Mouse (Mus musculus) kidney, postnatal 0 days (tissue): ENCODE measurements around the gene Ergic1. TPM values are rescaled to one million over a fixed set of nuclear protein-coding genes. Genes with fewer than 3 reads are reported as not detected.

Source experiments
- ATAC-seq: fragments of 200-750 bp; cut with Nextera tagmentation; replicated peaks from 2 replicates; pipeline ENCODE4 v1.8.0; 2017; ENCODE audit warnings: low read depth, moderate number of reproducible peaks, moderate TSS enrichment, moderate library complexity; ENCODE audit not compliant: low FRiP score
- DNase-seq: peaks from one replicate; pipeline ENCODE4 v3.0.0-alpha.2; 2016; ENCODE audit warnings: low spot score
- H3K27ac ChIP-seq: fragments of 300-500 bp; sonication (generic); 2 replicates; pipeline ENCODE4 v1.5.1; 2014; ENCODE audit warnings: mild to moderate bottlenecking
- H3K27me3 ChIP-seq: fragments of 300-500 bp; sonication (generic); 2 replicates; pipeline ENCODE4 v1.6.1; 2014; ENCODE audit warnings: low read length, mixed read lengths; ENCODE audit not compliant: insufficient read depth
- H3K36me3 ChIP-seq: fragments of 300-500 bp; sonication (generic); 2 replicates; pipeline ENCODE4 v1.6.1; 2014; ENCODE audit warnings: low read length, mixed read lengths; ENCODE audit not compliant: insufficient read depth
- H3K4me1 ChIP-seq: fragments of 300-500 bp; sonication (generic); replicated peaks from 2 replicates; pipeline ENCODE4 v1.6.1; 2014; ENCODE audit warnings: antibody characterized with exemption, low read length, mixed read lengths; ENCODE audit not compliant: insufficient read depth
- H3K4me2 ChIP-seq: fragments of 300-500 bp; sonication (generic); 2 replicates; pipeline ENCODE4 v1.6.1; 2014; ENCODE audit warnings: mild to moderate bottlenecking, low read length, moderate library complexity, mixed read lengths
- H3K4me3 ChIP-seq: fragments of 300-500 bp; sonication (generic); replicated peaks from 2 replicates; pipeline ENCODE4 v1.5.1; 2014; ENCODE audit warnings: low read depth, low read length
- H3K9ac ChIP-seq: fragments of 300-500 bp; sonication (generic); 2 replicates; pipeline ENCODE4 v1.6.1; 2014; ENCODE audit warnings: low read depth, low read length
- H3K9me3 ChIP-seq: fragments of 300-500 bp; sonication (generic); replicated peaks from 2 replicates; pipeline ENCODE4 v1.6.1; 2016; ENCODE audit warnings: low read length, inconsistent platforms, mixed read lengths
- CTCF ChIP-seq: IDR thresholded peaks from 2 replicates; pipeline ENCODE4 v1.5.1; 2016; ENCODE audit warnings: antibody characterized with exemption, low read depth, mild to moderate bottlenecking, moderate library complexity
- WGBS: fragments of 180-500 bp; shearing (Covaris S2); extraction: QIAGEN DNeasy Blood & Tissue Kit; methylation state at CpG from one replicate; pipeline ENCODE4 v1.1.7; 2014; 5-methylcytosine and 5-hydroxymethylcytosine counted together
- polyA plus RNA-seq: library from polyadenylated mRNA; unstranded; fragments of >200 nt; fragmentation: Nextera tagmentation; extraction: Ambion mirVana; gene quantifications from 2 replicates; pipeline ENCODE4 v1.2.1, GENCODE M21; 2015

Gene Ergic1
- polyA plus RNA-seq, 1 experiment from 2014 or later: 107 TPM

DNA sequence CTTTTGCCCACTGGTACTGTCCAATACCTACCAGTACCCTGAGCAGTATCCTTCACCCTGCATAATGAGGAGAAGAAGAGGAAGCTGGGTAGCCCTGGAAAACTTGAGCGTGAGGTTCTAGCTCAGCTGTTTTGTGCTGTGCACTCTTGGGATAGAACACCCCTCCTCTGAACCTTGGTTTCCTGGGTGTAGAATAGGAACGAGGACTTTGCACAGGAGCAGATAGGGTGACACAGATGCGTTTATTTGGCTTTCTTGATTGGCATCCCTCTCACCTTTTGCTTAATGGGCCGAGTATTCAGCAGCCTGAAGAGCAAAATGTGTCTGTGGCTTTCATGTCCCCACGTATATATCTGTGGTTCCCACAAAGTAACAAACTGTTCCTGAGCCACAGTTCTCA is 60.6 kb downstream of the Ergic1 start:
- TF ChIP-seq CTCF: no peak
- WGBS: 66% methylated on average over 5 of the region's 5 CpGs
- DNase-seq: no peak
- no peak for ATAC-seq
- Histone ChIP-seq H3K4me3 (no peak overlapping the region), H3K9ac (no peak overlapping the region), H3K9me3 (no peaks in the 10 kb centered on the region), H3K36me3 (peaks cover 30% of the 10 kb centered on the region), H3K4me2 (no peak overlapping the region), H3K27me3 (no peaks in the 10 kb centered on the region), H3K4me1 (peaks cover 15% of the 10 kb centered on the region; the same call in 1 of the 2 replicates), H3K27ac (peak overlapping the region; percentile 83)

DNA sequence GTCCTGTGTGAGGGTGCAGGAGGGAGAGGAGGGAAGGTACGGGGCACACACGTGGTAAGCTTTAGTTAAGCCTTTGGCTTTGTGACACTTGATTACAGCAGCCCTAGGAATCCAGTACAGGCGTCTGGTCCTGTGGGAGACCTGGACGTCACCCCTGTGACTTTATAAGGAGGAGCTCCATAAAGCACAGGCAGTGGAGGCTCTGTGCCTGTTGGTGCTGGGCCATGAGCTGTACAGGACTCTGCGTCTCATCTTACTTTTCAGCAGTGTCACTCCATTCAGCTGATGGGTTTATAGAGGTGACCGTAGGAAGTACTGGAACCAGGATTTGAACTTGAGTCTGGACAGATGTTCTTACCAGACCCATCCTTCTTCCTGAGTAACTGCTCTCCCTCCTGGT is 62.7 kb downstream of the Ergic1 start:
- peaks cover 30% of the 10 kb centered on the region for H3K36me3 ChIP-seq
- H3K27me3 ChIP-seq: no peaks in the 10 kb centered on the region
- no peak for TF ChIP-seq CTCF
- no peak for DNase-seq
- H3K4me3 ChIP-seq: no peak overlapping the region
- H3K9me3 ChIP-seq: no peaks in the 10 kb centered on the region
- no peak for ATAC-seq
- H3K4me2 ChIP-seq: no peak overlapping the region
- WGBS: 87% methylated on average over 6 of the region's 6 CpGs
- H3K9ac ChIP-seq: no peak overlapping the region
- H3K4me1 ChIP-seq: peaks cover 15% of the 10 kb centered on the region; the same call in 1 of the 2 replicates
- no peak overlapping the region for H3K27ac ChIP-seq

DNA sequence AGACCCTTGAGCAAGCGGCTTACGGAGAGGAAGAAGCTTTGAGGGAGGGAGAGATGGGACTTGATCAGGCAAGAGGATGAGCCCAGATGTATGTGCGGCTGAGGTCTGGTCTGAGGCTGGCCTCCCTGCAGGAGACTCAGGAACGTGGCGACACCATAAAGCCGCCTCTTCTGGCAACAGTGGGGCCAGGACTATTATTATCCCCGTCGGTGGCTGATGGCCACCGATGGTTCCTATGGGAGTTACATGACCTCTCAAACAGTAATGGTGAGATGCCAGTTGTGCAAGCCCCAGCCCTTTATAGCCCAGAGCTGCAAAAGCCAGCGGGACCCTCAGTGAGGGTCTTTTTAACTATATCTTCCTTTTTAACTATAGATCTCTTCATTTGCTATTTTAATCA is 63.7 kb downstream of the Ergic1 start:
- DNase-seq (no peak), ATAC-seq (no peak)
- Histone ChIP-seq H3K27me3 (no peaks in the 10 kb centered on the region), H3K4me1 (peaks cover 15% of the 10 kb centered on the region; the same call in 1 of the 2 replicates), H3K9me3 (no peaks in the 10 kb centered on the region), H3K9ac (no peak overlapping the region), H3K4me2 (no peak overlapping the region), H3K4me3 (no peak overlapping the region), H3K36me3 (peaks cover 33% of the 10 kb centered on the region), H3K27ac (no peak overlapping the region)
- whole genome bisulfite sequencing: 84% methylated on average over 10 of the region's 10 CpGs
- TF ChIP-seq CTCF: no peak

DNA sequence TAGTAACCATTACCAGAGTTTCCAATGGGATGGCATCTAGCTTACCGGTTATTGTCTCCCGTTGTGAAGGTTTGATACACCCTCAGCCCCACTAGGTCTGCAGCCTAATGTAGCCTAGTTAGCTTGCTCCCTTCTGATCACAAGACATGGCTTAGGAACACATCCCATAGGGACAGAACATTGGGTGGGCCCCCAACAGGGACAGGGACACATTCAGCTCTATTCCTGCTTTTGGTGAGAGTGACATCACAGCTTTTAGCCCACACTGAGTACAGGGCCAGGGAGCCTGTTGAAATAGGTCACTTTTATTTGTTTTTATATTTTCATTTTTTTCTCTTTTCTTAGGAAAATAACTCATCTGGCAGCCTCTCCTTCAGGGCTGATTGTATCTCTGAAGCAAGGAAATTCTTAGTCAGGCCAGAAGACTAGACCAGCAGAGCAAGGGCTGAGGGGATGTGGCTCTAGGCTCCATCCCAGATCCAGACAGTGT is 64.3 kb downstream of the Ergic1 start:
- no peak overlapping the region for H3K4me3 ChIP-seq
- no peak overlapping the region for H3K9ac ChIP-seq
- no peaks in the 10 kb centered on the region for H3K9me3 ChIP-seq
- no peak for TF ChIP-seq CTCF
- H3K27ac ChIP-seq: no peak overlapping the region
- 95% methylated on average over 2 of the region's 2 CpGs for WGBS
- DNase-seq (no peak), ATAC-seq (no peak)
- peaks cover 37% of the 10 kb centered on the region for H3K36me3 ChIP-seq
- H3K4me2 ChIP-seq: no peak overlapping the region
- H3K4me1 ChIP-seq: peaks cover 14% of the 10 kb centered on the region; the same call in 1 of the 2 replicates
- H3K27me3 ChIP-seq: no peaks in the 10 kb centered on the region

DNA sequence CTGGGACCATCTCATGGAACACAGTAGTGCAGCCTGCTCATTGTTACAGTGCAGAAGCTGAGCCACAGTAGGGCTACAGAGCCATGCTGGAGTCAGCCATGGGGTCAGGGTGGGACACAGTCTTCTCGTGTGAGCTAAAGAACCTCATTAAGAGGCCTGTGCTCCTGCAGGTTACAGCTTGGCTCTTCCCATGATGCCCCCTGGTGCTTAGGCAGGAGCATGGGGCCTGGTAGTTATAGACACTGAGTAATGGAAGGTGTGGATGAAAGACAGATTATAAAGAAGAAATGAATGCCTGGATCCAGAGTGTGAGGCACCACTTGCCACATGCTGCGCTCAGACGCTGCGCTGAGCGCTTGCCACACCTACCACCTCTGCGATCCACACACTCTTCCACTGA is 67.2 kb downstream of the Ergic1 start:
- ATAC-seq: no peak

DNA sequence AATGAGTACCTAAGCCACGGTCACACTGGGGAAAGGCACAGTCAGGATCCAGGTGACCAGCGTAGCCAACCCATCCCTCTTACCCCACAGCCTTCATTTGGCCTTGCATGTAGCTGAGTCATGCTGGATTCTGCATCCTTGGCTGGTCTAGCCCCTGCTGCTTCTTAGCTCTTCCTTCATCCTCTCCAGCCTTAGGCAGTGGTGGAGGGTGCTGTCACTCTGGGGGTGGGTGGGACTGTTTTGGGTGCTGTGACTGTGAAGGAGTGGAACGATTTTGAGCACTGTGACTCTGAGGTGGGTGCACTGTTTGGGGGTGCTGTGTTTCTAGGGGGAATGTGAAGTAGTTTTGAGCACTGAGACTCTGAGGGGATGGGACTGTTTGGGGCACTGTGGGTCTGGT is 67.6 kb downstream of the Ergic1 start:
- no peak for DNase-seq
- no peak for ATAC-seq
- no peaks in the 10 kb centered on the region for H3K9me3 ChIP-seq
- H3K4me1 ChIP-seq: no peaks in the 10 kb centered on the region
- 93% methylated on average over 3 of the region's 3 CpGs for WGBS
- no peak overlapping the region for H3K4me2 ChIP-seq
- TF ChIP-seq CTCF: no peak
- H3K4me3 ChIP-seq: no peak overlapping the region
- peaks cover 35% of the 10 kb centered on the region for H3K36me3 ChIP-seq
- no peaks in the 10 kb centered on the region for H3K27me3 ChIP-seq
- H3K9ac ChIP-seq: no peak overlapping the region
- H3K27ac ChIP-seq: no peak overlapping the region

More for the DNA sequence above, 67.2 kb downstream of the Ergic1 start:
- Histone ChIP-seq H3K4me2 (no peak overlapping the region), H3K9me3 (no peaks in the 10 kb centered on the region), H3K27ac (no peak overlapping the region), H3K4me1 (no peaks in the 10 kb centered on the region), H3K9ac (no peak overlapping the region), H3K27me3 (no peaks in the 10 kb centered on the region), H3K4me3 (no peak overlapping the region), H3K36me3 (peaks cover 39% of the 10 kb centered on the region)
- 85% methylated on average over 6 of the region's 6 CpGs for WGBS
- TF ChIP-seq CTCF: peak; percentile 54
- DNase-seq: no peak

DNA sequence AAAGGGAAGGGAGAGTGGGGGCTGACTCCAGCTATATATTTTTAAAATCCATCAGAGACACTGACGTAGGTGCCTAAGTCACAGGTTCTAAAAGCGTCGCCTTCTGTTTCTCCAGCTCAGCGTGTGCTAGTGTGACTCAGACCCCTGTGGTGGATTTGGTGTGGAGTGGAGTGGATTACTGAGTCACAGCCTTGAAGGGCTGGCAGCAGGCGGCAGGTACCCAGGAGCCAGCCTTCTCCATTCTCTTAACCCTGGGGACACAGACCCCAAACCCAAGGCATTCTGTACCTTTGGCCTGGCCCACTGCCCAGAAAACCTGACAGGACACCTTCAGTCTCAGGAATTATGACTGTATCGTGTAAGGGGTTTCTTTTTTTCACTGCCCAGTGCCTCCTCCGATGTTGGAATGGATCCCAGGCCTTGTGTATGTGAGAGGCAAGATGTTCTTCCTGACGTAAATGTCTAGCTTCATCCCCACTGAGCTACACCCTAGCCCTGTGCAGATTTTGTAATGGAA is 70.6 kb downstream of the Ergic1 start:
- H3K27me3 ChIP-seq: no peaks in the 10 kb centered on the region
- H3K36me3 ChIP-seq: peaks cover 26% of the 10 kb centered on the region
- DNase-seq: no peak
- no peak for TF ChIP-seq CTCF
- WGBS: 74% methylated on average over 8 of the region's 8 CpGs
- H3K4me2 ChIP-seq: no peak overlapping the region
- no peaks in the 10 kb centered on the region for H3K9me3 ChIP-seq
- ATAC-seq: no peak
- H3K9ac ChIP-seq: no peak overlapping the region
- H3K27ac ChIP-seq: no peak overlapping the region
- H3K4me1 ChIP-seq: no peaks in the 10 kb centered on the region
- H3K4me3 ChIP-seq: no peak overlapping the region
